Mouse (Mus musculus): ENCODE results near the gene Epb41l2.

Epb41l2 gene

DNA sequence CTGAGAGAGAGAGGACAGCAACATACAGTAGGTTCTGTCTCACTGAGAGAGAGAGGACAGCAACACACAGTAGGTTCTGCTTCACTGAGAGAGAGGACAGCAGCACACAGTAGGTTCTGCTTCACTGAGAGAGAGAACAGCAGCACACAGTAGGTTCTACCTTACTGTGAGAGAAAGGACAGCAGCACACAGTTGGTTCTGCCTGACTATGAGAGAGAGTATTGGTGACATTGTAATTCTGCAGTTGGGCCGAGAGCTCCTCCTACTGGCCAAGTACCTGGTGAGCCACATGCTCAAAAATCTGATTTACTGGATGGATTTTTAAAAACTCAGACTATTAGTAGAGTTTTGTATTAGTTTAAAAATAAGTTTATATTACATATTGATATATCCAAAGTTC, 128.9 kb downstream of the Epb41l2 start:
- DNase-seq (ENCODE audit: low spot score in 2 of 2): peak; percentile 81 to 86

DNA sequence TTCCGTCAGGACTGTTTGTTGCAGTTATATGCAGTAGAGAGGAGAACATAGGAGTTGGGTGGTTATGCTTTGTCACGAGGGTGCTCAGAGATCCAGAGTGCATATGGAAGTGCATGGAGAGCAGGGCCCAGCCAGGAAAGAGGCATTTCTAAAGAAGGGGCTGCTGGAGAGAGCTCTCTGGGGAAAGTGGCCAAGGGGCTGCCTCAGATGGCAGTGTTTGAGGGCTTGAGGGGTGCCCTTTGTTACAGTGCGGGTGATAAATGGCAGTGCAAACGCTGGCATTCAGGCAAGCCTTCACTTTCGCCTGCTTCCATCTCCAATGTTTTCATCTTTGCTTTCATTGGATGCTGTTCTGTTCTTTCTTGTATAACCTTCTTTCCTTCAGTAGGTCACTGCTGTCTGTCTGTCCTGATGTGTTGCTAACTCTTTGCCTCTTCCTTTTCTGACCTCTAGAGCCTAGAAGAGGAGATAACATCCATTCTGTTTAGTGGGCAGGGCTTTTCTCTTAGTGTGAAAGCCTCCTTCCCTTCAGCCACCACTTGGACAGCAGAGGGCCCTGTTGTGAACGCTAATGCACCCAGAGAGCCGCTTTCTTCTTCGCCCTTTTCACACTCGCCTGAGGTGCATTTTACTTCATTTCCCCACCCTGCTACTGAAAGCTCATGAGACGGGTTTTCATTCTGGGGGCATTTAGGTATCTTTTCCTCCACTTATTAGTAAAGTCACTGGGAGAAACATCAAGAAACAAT, 139.9 kb downstream of the Epb41l2 start:
- DNase-seq (ENCODE audit: low spot score in 2 of 2): no peak

DNA sequence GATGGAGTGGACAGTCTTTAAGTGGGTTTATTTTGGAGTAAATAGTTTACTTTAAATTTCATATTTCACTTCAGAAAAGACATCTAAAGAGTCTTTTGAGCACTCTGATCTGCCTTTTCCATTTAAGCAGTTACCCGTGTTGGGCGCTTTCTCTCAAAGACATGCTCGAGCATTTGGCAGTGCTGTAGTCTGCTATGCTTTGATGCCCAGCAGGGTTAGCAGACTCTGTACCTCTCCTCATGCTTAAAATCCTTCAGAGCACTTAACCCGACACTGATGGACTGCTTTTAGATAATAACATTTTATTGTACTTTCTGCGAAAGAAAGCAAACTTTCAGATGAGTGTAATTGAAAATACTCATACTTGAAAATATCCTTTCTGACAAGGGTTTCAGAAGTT, 143.7 kb downstream of the Epb41l2 start:
- DNase-seq (ENCODE audit: low spot score in 2 of 2): no peak

DNA sequence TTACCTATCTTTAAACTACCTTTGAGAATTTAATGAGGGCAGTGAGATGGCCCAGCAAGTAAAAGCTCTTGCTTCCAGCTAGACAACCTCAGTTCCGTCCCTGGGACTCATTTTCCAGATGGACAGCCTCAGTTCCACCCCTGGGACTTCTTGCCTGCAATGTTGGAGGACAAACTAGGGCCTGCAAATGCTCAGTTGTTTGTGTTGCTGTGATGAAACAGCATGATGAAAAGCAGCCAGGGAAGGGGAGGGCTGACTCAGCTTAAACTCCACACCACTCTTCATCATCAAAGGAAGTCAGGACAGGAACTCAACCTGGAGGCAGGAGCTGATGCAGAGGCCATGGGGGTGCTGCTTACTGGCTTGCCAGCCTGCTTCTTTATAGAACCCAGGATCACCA, 154.2 kb downstream of the Epb41l2 start:
- DNase-seq (ENCODE audit: low spot score in 2 of 2): no peak

DNA sequence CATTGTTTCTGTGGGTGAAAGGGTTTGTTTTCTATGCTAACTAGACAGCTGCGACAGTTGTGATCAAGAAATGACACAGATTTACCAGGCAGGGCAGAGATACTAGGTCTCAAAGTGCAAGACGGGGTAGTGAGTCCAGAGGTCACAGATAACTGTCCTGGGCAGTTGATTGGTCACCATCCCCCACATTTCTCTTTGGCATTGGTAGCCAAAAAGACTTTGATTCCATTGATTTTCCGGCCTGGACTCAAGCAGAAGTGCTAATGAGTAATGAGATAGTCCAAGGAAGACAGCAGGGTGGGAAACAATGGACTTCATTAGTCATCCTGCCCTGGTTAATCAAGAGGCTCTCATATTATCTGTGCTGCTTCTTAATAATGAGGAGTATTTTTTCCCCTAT, 160.4 kb downstream of the Epb41l2 start:
- DNase-seq (ENCODE audit: low spot score in 2 of 2): no peak

DNA sequence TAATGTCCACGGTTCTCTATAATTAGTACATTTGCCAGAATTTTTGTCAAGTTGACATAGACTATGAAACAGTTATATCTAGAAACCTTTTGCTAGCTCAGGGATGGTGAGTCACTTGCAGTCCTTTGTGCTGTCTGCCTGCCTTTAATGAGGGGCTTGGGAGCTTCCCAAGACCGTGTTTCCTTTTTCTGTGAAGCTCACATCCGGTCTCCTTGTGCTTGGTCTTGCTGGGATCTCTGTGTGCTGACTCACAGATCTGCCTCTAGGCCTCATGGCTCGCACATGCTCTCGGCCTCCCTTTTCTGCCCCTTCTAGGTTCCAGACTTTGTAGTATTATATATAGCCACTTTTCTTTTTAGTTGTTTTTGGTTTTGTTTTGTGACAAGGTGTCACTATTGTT, 160.8 kb downstream of the Epb41l2 start:
- DNase-seq (ENCODE audit: low spot score in 2 of 2): no peak

DNA sequence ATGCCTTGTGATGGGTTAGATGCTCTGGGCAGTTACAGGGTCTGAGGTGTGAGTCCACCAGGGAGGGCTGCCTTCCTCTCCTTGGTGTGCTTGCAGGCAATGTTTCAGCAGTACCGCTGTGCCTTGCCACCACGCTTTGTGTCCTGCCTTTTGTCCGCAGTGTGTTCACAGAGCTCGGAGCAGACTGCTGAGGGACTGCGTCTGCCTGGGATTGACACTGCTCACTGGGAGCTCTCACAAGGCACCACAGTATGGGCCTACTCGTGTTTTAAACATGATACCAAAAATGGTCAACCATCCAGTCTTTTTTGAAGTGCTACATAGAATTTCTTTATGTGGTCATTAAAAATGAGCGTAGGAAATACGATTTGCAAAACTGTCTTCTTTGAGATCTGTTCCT, 164.1 kb downstream of the Epb41l2 start:
- no peak for DNase-seq (ENCODE audit: low spot score in 2 of 2)

DNA sequence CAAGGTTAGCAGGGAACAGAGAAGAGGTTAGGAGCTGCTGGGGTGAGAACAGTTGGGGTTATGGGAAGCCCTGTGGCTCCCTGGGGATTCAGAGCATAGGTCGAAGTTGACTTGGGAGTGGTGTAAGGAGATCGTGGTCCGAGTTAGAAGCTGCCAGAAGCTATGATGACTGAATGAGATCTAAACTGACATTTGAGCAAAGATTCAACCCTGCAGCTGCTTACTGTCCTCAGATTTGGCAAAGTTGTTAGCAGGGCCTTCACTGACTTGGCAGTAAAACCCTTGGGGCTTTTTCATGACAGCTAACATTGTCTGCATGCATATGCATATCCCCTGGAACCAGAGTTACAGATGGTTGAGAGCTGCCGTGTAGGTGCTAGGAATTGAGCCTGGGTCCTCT, 166.6 kb downstream of the Epb41l2 start:
- no peak for DNase-seq (ENCODE audit: low spot score in 2 of 2)

DNA sequence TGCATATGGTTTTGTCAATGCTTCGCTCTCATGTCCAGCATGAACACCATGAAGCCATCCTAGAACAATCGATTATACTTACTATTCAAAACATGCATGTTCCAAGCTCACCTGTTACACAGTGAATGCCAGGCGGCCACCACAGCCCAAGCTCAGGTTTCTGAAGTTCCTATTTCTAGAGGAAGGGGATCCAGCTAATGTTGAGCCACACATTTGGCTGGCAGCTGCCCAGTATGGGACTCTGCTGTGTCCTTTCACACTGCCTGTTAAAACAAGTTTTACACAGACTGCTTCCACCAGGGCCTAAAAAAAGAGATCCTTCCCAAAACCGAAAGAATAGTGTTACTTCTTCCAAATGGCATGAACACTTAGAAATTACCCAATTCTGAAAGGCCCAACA, 167.0 kb downstream of the Epb41l2 start:
- DNase-seq (ENCODE audit: low spot score in 2 of 2): no peak

DNA sequence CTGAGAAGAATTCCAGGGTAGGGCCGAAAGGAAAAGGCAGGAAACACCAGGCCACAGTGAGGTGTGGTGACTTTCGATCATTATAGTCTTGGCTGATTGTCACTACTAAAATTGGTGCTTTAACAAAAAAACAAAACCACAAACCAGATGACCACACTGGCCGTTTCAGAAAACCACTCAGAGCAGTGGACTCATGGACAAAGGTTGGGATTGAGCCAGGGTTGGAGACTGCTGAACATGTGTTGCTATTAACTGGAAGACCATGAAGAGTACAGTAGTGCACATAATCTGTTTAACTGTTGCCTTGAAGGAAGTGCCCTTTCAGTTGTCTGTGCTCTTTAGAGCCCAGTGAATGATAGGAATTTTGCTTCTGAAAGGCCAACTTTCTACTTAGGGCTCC, 167.5 kb downstream of the Epb41l2 start:
- DNase-seq (ENCODE audit: low spot score in 2 of 2): no peak

DNA sequence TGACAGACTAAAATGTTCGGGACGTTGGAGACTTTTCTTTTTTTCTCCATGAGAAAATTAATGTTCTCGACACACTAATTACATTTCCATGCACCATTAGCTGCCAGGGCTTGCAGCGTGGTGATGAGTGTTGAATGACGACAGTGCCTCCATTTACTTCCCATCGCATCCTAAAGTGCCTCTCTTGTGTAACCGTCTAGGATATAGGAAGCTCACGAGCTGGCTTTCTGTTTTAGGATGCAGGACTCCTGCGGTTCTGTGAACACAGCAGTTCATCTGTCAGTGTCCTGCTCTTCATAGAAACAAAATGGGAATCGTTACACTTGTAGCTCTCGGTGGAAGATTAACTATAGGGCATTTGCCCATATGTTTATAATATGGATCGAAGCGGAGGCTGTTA, 171.7 kb downstream of the Epb41l2 start:
- DNase-seq (ENCODE audit: low spot score in 2 of 2): no peak

DNA sequence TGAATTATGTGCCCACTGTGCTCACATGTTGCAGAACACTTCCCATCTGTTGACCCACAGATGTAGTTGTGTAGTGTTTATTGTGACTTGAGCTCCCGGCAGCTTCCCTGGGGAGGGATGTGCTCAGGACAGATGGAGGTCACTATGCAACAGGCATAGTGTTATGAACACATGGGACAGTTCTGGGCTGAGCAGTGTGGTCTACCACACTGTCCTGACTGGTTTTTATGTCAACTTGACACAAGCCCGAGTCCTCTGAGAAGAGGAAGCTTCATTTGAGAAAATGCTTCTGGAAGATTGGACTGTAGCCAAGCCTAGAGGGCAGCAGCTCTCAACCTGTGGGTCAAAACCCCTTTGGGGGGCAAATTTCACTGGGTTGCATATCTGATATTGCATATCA, 173.5 kb downstream of the Epb41l2 start:
- no peak for DNase-seq (ENCODE audit: low spot score in 2 of 2)

DNA sequence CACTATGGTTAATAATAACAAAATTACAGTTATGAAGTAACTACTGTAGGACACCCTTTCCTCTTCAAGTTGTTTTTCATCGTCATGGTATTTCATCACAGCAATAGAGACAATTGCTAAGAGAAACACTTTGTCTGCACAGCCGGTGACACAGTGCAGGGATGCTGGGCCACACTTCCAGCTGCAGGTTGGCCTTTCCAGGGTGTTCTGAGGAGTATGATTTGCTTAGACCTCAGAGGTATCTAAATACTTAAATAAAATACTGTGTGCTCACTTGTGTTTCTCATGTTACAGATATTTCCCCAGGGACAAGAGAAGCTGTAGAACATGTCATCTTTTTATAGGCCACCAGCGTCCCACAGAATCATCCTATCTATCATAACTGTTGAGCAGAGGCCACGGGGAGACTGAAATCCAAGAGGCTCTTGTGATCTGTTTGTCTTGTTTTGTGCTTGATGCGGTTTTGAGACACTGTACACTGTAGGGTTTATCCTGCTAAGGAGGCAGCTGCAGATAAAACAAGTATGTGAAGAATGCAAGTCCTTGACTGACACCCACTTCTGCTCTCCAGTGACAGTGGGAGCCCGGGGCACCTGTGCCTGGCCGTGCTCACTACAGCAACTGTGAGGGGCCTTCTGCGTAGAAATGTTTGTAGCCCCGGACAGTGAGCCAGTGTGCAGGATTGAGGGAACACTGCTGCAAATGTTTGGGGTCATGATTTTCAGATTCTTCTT, 174.1 kb downstream of the Epb41l2 start:
- no peak for DNase-seq (ENCODE audit: low spot score in 2 of 2)

DNA sequence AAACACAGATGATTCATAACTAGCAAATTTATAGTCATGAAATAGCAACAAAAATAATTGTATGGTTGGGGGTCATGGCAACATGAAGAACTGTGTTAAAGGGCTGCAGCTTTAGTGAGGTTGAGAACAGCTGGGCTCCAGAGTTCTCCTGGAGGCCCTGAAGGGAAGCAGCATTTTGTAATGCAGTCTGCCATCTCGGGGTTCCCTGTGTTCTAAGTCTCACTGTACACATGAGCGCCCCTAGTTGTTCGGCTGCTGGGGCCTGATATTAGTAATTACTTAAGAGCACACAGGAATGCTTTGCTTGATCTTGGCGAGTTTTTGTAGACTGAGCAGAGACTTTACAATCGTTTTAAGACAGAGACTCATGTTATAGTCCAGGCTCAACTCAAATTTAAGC, 174.9 kb downstream of the Epb41l2 start:
- DNase-seq (ENCODE audit: low spot score in 2 of 2): no peak

DNA sequence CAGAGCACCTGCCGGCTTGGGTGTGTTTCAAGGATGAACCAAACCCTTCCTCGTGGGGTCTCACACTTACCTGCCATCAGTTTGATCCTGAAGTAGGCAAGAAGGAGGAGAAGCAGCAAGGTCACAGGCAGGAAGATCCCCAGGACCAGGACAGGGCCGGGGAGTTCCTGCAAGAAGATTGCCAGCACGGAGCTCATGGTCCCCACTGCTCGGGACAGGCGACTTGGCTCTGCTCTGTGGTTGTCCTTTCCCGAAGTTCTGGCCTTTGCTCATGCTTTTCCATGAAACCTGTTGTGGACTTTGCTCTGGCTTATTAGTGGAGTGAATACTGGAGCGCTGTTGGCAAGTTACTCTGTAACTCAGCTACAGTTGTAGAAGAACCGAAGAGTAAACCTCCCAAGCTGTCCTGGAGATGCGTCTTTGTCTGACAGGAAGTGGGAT, 176.3 kb downstream of the Epb41l2 start, which contains the start of gene Smlr1:
Smlr1 (minus strand) TSS at position 377 of the 441 bp plus-strand sequence.
- no peak for DNase-seq (ENCODE audit: low spot score in 2 of 2)

DNA sequence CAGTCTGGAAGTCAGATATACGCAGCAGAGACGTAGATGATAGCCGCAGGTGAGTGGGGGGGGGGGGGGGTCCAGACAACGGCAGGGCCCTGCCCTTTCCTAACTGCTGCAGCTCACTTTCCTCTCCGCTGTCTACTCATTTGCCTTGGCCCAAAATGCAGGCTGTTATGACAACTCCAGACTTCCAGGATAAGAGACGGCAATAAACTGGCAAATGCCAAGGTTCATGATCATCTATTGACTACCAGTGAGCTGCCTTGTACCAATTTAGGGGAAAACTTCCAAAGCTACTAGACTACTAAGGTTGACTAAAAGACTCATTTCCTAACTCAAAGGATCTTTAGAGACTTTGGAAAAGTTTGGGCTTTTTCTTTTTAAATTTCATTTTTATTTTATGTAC, 177.0 kb downstream of the Epb41l2 start:
- no peak for DNase-seq (ENCODE audit: low spot score in 2 of 2)

DNA sequence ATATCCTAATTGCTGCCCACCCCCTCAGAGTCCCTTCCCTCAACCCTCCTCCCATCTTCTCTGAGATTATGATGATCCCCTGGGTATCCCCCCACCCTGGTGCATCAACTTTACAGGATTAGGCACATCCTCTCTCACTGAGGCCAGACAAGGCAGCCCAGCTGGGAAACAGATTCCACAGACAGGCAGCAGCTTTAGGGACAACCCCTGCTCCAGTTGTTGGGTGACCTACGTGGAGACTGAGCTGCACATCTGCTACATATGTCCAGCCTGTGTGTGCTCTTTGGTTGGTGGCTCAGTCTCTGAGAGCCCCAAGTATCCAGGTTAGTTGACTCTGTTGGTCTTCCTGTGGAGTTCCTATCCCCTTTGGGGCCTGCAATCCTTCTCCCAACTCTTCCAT, 179.1 kb downstream of the Epb41l2 start:
- DNase-seq (ENCODE audit: low spot score in 2 of 2): no peak

DNA sequence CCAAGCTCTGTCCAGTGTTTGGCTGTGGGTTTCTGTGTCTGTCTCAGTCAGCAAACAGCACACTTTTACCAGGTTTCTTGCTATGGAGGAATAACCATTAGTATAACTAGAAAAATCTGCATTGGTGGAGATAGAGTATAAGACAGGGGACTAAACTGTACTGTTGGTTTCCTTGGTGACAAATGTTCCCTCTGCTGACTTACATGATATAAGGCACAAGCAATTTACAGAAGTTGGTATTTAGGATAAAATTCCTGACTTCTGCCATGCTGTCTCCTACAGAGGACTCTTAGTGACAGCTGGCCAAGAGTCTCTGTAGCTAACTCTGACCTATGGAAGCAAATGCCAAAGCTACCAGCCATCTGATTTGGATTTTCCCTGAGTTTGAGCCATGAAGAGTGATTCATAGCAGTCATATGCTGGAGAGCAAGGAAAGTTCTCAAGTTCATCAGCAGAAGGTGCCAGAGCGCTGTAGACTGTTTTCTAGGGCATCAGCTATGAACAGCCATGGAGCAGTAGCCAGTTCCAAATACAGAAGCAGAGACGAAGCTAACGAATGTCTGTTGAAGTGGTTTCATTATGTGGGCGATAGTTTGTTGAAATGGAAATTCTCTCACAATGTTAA, 179.7 kb downstream of the Epb41l2 start:
- peak; percentile 55 to 79 for DNase-seq (ENCODE audit: low spot score in 2 of 2)

DNA sequence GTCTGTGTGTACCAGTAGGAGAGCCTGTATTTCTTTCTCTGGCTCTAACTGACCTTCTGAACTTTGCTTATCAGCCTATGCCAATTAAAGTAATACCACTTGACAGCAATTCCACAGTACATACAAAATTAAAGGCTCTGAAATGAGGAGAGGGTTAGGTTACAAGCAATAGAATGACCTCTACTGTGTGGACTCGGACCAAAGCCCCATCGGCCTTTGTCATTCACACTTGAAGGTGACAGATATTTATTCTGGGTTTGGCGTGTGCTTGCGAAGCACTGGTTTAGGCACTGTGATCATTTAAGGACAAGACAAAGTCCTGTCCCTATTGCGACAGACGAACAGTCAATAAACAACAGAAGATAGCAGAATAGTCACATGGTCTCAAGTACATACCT, 180.2 kb downstream of the Epb41l2 start:
- DNase-seq (ENCODE audit: low spot score in 2 of 2): no peak

DNA sequence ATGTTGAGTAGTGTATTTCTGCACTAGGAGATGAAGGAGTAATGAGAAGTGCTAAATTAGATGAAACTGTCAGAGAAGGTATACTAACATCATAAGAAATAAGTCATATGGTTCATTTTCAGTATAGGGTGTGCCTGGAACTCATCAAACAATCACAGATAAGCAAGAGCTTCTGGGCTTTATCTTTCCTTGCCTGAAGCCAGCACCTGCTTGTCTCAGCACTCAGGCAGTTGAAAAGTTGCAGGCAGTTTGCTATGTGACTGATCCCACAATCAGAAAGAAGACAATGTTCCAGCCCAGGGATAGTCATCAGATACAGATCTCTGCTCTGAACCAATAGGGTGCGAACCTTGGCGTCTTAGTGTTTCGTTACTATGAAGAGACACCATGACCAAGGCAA, 181.5 kb downstream of the Epb41l2 start:
- DNase-seq (ENCODE audit: low spot score in 2 of 2): no peak

DNA sequence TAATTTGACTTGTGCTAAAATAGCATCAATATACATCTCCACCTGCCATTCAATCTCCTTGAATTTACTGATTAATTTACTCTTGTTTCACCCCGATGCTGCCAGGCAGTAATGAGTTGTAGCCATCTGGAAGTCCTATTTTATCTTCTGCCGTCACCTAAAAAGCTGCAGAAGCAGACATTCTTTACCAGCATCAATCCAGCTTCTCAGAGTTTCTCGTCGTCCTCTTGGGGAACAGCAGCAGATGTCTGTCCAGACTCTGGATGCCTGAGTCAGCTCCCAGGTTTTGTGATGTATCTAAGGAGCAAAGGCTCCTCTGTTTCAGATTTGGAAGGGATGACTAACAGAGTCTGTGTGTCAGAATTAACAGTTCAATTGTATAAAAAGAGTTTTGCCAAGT, 193.3 kb downstream of the Epb41l2 start:
- peak; percentile 49 to 58 for DNase-seq (ENCODE audit: low spot score in 2 of 2)

DNA sequence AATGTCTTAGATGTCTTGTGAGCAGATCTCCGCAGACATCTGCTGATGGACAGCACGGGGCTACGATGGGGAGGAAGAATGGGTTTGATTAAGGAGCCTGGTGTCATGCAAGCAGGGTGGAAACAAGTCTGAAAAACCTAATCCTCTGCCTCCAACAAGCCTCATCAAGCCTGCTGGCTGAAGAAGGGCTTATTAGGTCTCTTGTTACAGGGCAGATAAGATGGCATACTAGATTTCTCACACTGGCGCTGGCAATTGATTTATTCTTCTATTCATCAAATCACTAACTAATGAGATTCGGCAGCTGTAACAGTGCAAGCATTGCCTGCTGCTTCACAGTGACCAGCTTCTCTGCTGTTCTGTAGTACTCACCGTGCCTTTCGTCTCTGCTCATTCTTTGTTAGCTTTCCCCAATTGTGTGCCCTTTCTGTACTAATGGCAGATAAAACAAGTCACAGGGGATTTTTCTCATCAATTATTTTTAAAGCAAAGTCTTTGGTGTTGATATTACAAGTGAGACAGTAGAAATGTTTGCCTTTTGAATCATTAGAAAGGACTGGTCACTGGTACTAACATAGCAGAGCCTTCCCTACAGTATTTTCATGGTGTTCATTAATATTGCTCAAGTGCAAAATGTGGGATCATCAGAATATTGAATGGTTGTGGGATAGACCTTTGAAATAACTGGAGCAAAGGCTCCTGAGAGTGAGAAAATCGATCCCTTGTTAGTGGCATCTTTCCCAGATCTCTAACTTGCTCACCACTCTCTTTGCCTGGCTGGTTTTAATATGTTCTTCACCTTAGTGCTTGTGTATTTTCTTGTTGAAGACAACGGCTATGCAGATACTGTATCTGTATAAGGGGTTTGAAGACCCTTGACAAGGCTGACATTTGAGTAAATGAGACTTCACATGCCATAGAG, 212.0 kb downstream of the Epb41l2 start:
- DNase-seq (ENCODE audit: low spot score in 2 of 2): no peak

All from right cerebral cortex, adult 2 months (tissue).